Mouse (Mus musculus): Measurements from ENCODE around the gene Calb2.

Gene Calb2

DNA sequence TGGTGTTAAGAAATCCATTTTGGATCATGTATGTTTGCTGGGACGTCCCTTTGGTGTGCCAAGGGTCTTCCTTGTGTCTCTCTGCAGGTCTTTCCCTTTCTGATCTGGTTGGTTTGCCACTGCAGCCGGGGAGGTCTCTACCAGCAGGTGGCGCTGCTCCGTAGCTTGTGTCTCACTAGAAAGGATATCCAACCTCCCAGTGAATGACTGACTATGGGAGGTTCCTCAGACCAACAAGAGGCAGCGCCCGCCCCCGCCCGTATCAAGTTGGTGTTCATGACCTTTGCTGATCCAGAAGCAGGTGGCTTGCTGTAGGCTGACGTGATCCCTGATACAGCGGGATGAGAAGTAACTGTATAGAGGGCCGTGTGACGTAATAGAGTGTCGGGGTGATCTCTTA, 37.5 kb downstream of the Calb2 start:
- peak; percentile 91 for DNase-seq (ENCODE audit: low read depth, low spot score)

DNA sequence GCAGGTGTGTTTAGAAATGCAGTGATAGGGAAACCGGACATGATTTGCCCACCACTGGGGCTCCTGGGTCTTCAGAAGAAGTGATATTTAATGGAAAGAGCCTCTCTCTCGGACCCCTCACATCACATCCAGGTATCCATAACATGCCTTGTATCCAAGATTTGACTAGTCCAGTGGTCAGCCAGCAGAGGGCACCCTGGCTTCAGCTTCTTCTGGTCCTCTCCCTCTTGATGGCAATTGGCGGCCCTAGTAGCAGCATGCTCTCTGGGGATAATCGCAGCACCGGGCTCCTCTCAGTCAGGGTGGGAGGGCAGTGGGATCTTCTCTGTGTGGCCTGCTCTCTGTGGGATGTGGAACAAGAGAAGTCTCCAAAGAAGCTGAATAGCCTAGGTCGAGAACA, 48.3 kb downstream of the Calb2 start:
- DNase-seq (ENCODE audit: low read depth, low spot score) = peak; percentile 75

DNA sequence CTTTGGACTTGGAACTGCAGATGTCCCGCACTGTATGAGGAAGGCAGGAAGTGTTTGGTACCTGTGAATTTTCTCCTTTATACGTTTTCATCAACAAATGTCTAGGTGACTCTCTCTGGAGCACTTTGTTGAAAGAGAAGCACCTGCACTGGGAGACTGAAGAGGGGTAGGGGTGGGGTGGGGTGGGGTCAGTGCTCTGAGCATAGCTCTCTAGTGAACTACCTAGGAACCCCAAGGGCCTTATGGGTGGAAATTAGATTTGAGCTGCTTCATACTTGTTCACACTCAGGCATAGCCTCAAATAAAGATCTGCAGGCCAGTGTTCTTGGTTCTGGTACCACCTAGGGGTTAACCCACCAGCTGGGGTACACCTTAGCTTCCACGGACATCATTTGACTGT, 65.4 kb downstream of the Calb2 start, which contains the start of gene Gm17720:
Gene Gm17720, minus strand, starts transcription at position 101 of the 400 bp plus-strand sequence.
- no peak for DNase-seq (ENCODE audit: low read depth, low spot score)

DNA sequence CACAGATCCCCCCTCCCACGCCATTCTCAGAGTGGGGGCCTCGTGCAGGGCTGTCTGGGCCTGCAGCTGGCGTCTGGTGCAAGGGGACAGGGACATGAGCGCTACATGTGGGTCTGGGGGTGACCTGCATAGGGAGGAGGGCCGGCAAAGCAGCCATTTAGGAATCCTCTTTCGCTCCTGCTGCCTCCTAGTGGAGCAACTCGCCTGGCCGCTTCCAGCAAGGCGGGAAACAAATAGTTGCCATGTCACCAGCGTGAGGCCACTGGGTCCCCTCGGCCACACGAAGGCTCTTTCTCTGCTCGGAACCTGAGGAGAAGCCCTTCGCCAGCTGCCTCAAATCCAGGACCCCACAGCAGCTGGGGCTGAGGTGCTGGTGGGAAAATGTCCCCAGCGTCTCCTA, 66.3 kb downstream of the Calb2 start:
- no peak for DNase-seq (ENCODE audit: low read depth, low spot score)

DNA sequence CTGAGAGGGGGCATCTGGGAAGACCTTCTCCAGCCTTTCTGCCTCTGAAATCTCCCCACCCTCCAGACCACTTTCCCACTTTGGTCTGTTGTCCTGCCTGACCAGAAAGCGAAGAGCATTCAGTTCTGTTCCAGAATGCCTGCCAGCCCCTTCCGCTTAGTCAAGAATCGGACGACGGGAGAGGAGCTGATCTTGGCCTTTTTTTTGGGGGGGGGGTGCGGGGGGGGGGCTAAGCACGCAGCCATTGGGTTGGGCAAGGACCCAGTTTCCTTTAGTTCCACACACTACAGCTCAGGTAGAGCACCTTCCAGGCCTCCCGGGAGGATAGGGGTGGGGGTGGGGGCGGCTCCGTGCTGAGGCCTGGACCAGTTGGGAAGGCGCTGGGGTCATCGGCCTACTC, 67.1 kb downstream of the Calb2 start, which contains the start of gene Gm21964:
Gene Gm21964, plus strand, starts transcription at position 301 of the 400 bp plus-strand sequence.
- no peak for DNase-seq (ENCODE audit: low read depth, low spot score)

DNA sequence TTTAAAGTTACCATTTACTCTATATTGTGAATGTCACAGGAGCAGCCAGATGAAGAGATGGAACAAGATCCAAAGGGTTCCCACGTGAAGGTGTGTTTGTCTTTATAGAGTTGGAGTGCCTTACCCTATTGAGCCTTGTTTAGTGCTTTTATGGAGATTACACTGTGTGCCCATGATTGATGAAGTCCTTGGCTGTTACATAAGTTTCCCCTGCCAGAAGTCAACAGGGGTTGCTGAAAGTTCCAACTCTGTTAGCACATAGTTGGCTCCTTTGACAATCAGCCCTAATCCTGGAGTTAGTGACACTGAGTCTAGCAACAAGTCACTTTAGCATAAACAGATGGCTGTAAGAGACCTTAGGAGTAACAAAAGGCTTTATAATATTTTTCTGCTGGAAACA, 76.1 kb downstream of the Calb2 start:
- DNase-seq (ENCODE audit: low read depth, low spot score) = peak; percentile 13

Measured in brain, adult 2 months (tissue).